Mouse (Mus musculus) embryonic facial prominence, embryonic 13.5 days (tissue): ENCODE data around the gene Trmt1. TPM values are rescaled to one million over a fixed set of nuclear protein-coding genes. Genes with fewer than 3 reads are reported as not detected.

Experiments
- ATAC-seq: fragments of 200-750 bp; cut with Nextera tagmentation; 2 replicates; pipeline ENCODE4 v1.8.0; 2017; ENCODE audit warnings: low read depth; ENCODE audit not compliant: insufficient number of reproducible peaks, insufficient read depth, low FRiP score, low TSS enrichment
- H3K27ac ChIP-seq: fragments of 300-500 bp; sonication (generic); 2 replicates; pipeline ENCODE4 v1.5.1; 2015; ENCODE audit warnings: moderate library complexity, mild to moderate bottlenecking, inconsistent platforms
- H3K27me3 ChIP-seq: fragments of 300-500 bp; sonication (generic); 2 replicates; pipeline ENCODE4 v1.6.1; 2015; ENCODE audit warnings: mild to moderate bottlenecking, inconsistent platforms
- H3K36me3 ChIP-seq: fragments of 300-500 bp; sonication (generic); 2 replicates; pipeline ENCODE4 v1.6.1; 2015; ENCODE audit warnings: mild to moderate bottlenecking, inconsistent platforms
- H3K4me1 ChIP-seq: fragments of 300-500 bp; sonication (generic); 2 replicates; pipeline ENCODE4 v1.6.1; 2015; ENCODE audit warnings: inconsistent platforms
- H3K4me2 ChIP-seq: fragments of 300-500 bp; sonication (generic); 2 replicates; pipeline ENCODE4 v1.6.1; 2015; ENCODE audit warnings: moderate library complexity, mild to moderate bottlenecking, inconsistent platforms
- H3K4me3 ChIP-seq: fragments of 300-500 bp; sonication (generic); 2 replicates; pipeline ENCODE4 v1.5.1; 2015; ENCODE audit warnings: mild to moderate bottlenecking, inconsistent platforms
- H3K9ac ChIP-seq: fragments of 300-500 bp; sonication (generic); 2 replicates; pipeline ENCODE4 v1.6.1; 2015; ENCODE audit warnings: mild to moderate bottlenecking, inconsistent platforms
- H3K9me3 ChIP-seq: fragments of 300-500 bp; sonication (generic); 2 replicates; pipeline ENCODE4 v1.6.1; 2016; ENCODE audit warnings: inconsistent platforms
- WGBS: fragments of 180-500 bp; shearing (Covaris S2); methylation state at CpG from one replicate; pipeline ENCODE4 v1.1.7; 2015; ENCODE audit warnings: mixed read lengths; 5-methylcytosine and 5-hydroxymethylcytosine counted together
- polyA plus RNA-seq: library from polyadenylated mRNA; unstranded; fragments of >200 nt; fragmentation: Nextera tagmentation; extraction: Ambion mirVana; gene quantifications from 2 replicates; pipeline ENCODE4 v1.2.1, GENCODE M21; 2015

The Trmt1 gene
- polyA plus RNA-seq, 1 experiment from 2014 or later, result 78.6 TPM

DNA sequence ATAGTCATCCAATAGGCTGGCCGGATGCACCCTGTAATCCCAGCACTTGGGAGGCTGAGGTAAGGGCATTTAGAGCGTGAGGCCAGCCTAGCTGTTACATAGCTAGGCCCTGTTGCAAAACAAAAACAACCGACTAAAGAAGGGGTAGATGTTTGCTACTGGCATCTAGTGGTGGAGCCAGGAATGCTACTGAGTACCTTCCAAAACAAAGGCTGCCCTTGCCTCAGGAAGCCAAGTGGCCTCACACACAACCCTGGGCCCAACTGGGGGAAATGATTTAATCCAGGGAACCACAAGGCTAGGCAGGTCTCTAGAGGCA, 39.8 kb downstream of the Trmt1 start:
- 18% methylated on average over 3 of the region's 3 CpGs for WGBS
- H3K36me3 ChIP-seq, result peaks cover 64% of the 10 kb centered on the region

GRCm38 (mm10) chr8:84728474-84728873, 42.4 kb downstream of the Trmt1 start:
- Histone ChIP-seq H3K9me3 (no peaks in the 10 kb centered on the region), H3K27ac (peak overlapping the region; percentile 39; the same call in 1 of the 2 replicates), H3K4me1 (peaks cover 77% of the 10 kb centered on the region), H3K36me3 (peaks cover 52% of the 10 kb centered on the region), H3K9ac (0 out of 2 replicates have a peak overlapping the region, but pooled peaks have one; percentile 27), H3K4me2 (no peak overlapping the region), H3K27me3 (no peaks in the 10 kb centered on the region; the same call in 1 of the 2 replicates), H3K4me3 (no peak overlapping the region)
- ATAC-seq, result no peak
- 55% methylated on average over 3 of the region's 3 CpGs for WGBS

More for the DNA sequence above, 39.8 kb downstream of the Trmt1 start:
- Histone ChIP-seq H3K4me1 (peaks cover 77% of the 10 kb centered on the region), H3K27me3 (no peaks in the 10 kb centered on the region; the same call in 1 of the 2 replicates), H3K9ac (peak overlapping the region; percentile 58), H3K4me3 (no peak overlapping the region), H3K9me3 (no peaks in the 10 kb centered on the region), H3K4me2 (0 out of 2 replicates have a peak overlapping the region, but pooled peaks have one; percentile 14), H3K27ac (peak overlapping the region; percentile 99)
- ATAC-seq, result no peak

- Histone ChIP-seq H3K4me2 (no peak overlapping the region), H3K36me3 (peaks cover 37% of the 10 kb centered on the region), H3K27ac (no peak overlapping the region), H3K4me3 (no peak overlapping the region), H3K27me3 (no peaks in the 10 kb centered on the region; the same call in 1 of the 2 replicates), H3K9ac (0 out of 2 replicates have a peak overlapping the region, but pooled peaks have one; percentile 6), H3K9me3 (no peaks in the 10 kb centered on the region), H3K4me1 (peaks cover 70% of the 10 kb centered on the region)
- WGBS, result 95% methylated on average over 16 of the region's 16 CpGs
- no peak for ATAC-seq
Measured at GRCm38 (mm10) chr8:84729921-84730362, 43.8 kb downstream of the Trmt1 start.

GRCm38 (mm10) chr8:84730541-84731370, 44.6 kb downstream of the Trmt1 start:
- 57% methylated on average over 9 of the region's 9 CpGs for WGBS
- H3K27me3 ChIP-seq, result peaks cover 2% of the 10 kb centered on the region; the same call in 1 of the 2 replicates
- peak overlapping the region; percentile 46 for H3K9ac ChIP-seq
- H3K4me1 ChIP-seq, result peaks cover 70% of the 10 kb centered on the region
- peak overlapping the region; percentile 58 for H3K27ac ChIP-seq
- no peak for ATAC-seq
- no peak overlapping the region for H3K4me3 ChIP-seq
- peaks cover 29% of the 10 kb centered on the region for H3K36me3 ChIP-seq
- 0 out of 2 replicates have a peak overlapping the region, but pooled peaks have one; percentile 9 for H3K4me2 ChIP-seq
- H3K9me3 ChIP-seq, result no peaks in the 10 kb centered on the region

DNA sequence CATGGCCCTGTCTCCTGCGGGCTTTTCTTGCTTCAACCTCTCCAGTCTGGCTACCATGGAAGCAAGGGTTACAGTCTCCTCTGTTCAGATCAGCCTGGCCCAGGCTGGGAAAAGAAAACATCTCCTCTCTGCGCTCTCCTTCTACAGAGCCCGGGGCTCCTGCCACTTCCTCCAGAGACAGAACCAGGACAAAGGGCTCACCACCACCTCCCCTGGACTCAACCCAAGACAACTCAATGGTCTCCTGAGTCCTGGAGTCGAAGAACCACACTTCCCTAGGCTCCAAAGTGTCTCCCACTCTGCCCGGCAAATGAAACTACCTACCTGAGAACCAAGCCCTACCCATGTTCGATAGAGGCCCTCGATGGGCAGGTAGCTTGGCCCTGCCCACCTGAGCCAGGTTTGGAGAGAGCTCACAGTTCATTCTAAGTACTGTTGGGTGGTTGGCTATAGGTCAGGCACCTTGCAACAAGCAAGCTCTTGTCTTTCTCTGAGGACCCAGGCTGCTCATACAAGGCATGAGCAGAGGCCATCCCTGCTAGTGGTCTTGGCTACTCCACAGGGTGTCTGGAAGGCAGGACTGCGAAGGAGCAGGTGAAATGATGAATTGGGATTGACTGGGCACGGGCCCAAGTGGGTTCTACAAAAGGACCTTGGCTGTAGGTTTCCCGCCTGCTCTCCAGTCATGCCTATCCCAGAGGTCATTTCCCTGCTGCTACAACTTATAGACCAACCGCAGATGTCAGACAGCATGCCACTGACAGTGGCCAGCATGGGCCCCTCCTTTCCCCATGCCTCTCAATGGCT, 45.5 kb downstream of the Trmt1 start:
- H3K4me3 ChIP-seq, result no peak overlapping the region
- H3K27ac ChIP-seq, result peak overlapping the region; percentile 58; the same call in 1 of the 2 replicates
- peak overlapping the region; percentile 46; the same call in 1 of the 2 replicates for H3K9ac ChIP-seq
- peaks cover 69% of the 10 kb centered on the region for H3K4me1 ChIP-seq
- no peak for ATAC-seq
- H3K4me2 ChIP-seq, result no peak overlapping the region
- peaks cover 21% of the 10 kb centered on the region for H3K36me3 ChIP-seq
- H3K9me3 ChIP-seq, result no peaks in the 10 kb centered on the region
- peaks cover 10% of the 10 kb centered on the region for H3K27me3 ChIP-seq
- 72% methylated on average over 11 of the region's 11 CpGs for WGBS

GRCm38 (mm10) chr8:84732545-84732944, 46.4 kb downstream of the Trmt1 start:
- Histone ChIP-seq H3K4me3 (no peak overlapping the region), H3K27ac (peak overlapping the region; percentile 22), H3K36me3 (peaks cover 11% of the 10 kb centered on the region; the same call in 1 of the 2 replicates), H3K27me3 (peaks cover 14% of the 10 kb centered on the region), H3K4me2 (no peak overlapping the region), H3K4me1 (peaks cover 76% of the 10 kb centered on the region), H3K9me3 (no peaks in the 10 kb centered on the region), H3K9ac (0 out of 2 replicates have a peak overlapping the region, but pooled peaks have one; percentile 46)
- WGBS, result 64% methylated on average over 5 of the region's 5 CpGs
- ATAC-seq, result no peak

- no peak for ATAC-seq
- Histone ChIP-seq H3K9me3 (no peaks in the 10 kb centered on the region), H3K27ac (peak overlapping the region; percentile 22), H3K4me1 (peaks cover 81% of the 10 kb centered on the region), H3K9ac (peak overlapping the region; percentile 46; the same call in 1 of the 2 replicates), H3K4me2 (no peak overlapping the region), H3K27me3 (peaks cover 14% of the 10 kb centered on the region), H3K36me3 (peaks cover 7% of the 10 kb centered on the region; the same call in 1 of the 2 replicates), H3K4me3 (no peak overlapping the region)
- 19% methylated on average over 6 of the region's 6 CpGs for WGBS
Measured at GRCm38 (mm10) chr8:84732996-84733395, 46.9 kb downstream of the Trmt1 start.

GRCm38 (mm10) chr8:84733959-84734358, 47.9 kb downstream of the Trmt1 start:
- Histone ChIP-seq H3K4me2 (no peak overlapping the region), H3K9me3 (no peaks in the 10 kb centered on the region), H3K27me3 (peaks cover 20% of the 10 kb centered on the region), H3K9ac (no peak overlapping the region), H3K36me3 (peaks cover 7% of the 10 kb centered on the region; the same call in 1 of the 2 replicates), H3K4me1 (peaks cover 81% of the 10 kb centered on the region), H3K4me3 (no peak overlapping the region), H3K27ac (no peak overlapping the region)
- no peak for ATAC-seq
- 92% methylated on average over 6 of the region's 6 CpGs for WGBS

DNA sequence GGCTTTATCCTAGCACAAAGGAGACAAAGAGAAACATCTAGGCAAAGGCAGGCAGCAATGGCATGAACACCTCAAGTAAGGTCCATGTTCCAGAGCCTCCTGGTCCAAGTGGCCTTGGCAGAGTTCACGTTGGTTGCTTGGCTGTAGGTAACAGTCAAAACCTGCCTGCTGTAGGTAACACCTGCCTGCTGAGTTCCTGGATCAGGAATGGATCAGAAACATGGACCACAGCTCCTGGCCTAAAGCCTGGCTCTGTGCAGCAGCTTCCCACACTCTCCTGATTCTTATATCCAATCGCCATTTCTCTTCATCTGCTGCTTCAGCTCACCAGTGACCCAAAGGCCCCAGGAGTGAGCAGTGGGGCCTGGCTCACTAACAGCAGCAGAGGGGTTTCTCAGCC, 48.6 kb downstream of the Trmt1 start:
- Histone ChIP-seq H3K4me1 (peaks cover 89% of the 10 kb centered on the region), H3K9ac (no peak overlapping the region), H3K27ac (no peak overlapping the region), H3K27me3 (peaks cover 24% of the 10 kb centered on the region), H3K4me3 (no peak overlapping the region), H3K36me3 (peaks cover 3% of the 10 kb centered on the region; the same call in 1 of the 2 replicates), H3K9me3 (no peaks in the 10 kb centered on the region), H3K4me2 (no peak overlapping the region)
- no peak for ATAC-seq
- 75% methylated on average over 2 of the region's 2 CpGs for WGBS

- ATAC-seq, result no peak
- H3K9ac ChIP-seq, result no peak overlapping the region
- peaks cover 89% of the 10 kb centered on the region for H3K4me1 ChIP-seq
- H3K27ac ChIP-seq, result no peak overlapping the region
- no peak overlapping the region for H3K4me3 ChIP-seq
- WGBS, result 39% methylated on average over 2 of the region's 2 CpGs
- peaks cover 33% of the 10 kb centered on the region for H3K27me3 ChIP-seq
- H3K4me2 ChIP-seq, result no peak overlapping the region
- H3K9me3 ChIP-seq, result no peaks in the 10 kb centered on the region
- 0 out of 2 replicates have a peak, but pooled peaks cover under 1% of the 10 kb centered on the region for H3K36me3 ChIP-seq
Measured at GRCm38 (mm10) chr8:84735597-84735996, 49.5 kb downstream of the Trmt1 start.

DNA sequence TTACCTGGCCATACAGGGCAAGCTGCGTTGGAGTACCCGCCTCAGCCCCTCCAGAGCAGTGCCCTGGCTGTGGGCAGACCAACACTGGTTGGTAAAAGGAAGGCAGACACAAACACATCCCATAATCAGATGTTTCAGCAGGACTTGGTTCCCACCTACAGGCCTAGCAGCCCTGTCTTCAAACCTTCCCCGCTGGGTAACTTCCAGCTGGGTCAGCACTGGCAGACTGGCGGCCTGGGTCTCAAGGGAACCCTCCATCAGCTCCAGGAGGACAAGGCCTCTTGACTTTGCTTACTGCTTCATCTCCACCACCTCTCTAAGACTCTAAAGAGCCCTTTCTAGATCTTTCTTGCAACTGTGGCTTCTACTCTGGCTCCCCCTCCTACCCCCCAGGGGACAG, 50.4 kb downstream of the Trmt1 start:
- Histone ChIP-seq H3K27me3 (peaks cover 40% of the 10 kb centered on the region), H3K4me2 (no peak overlapping the region), H3K4me1 (peaks cover 89% of the 10 kb centered on the region), H3K4me3 (no peak overlapping the region), H3K9ac (no peak overlapping the region), H3K36me3 (no peaks in the 10 kb centered on the region), H3K27ac (0 out of 2 replicates have a peak overlapping the region, but pooled peaks have one; percentile 16), H3K9me3 (no peaks in the 10 kb centered on the region)
- 73% methylated on average over 4 of the region's 4 CpGs for WGBS
- ATAC-seq, result no peak
